Mouse (Mus musculus): ENCODE data around the gene Tes3-ps. TPM values are rescaled to one million over a fixed set of nuclear protein-coding genes. Genes with fewer than 3 reads are reported as not detected.

The Tes3-ps gene
- total and polyA plus RNA-seq, 3 experiments, result 0.31 to 0.68 TPM; not detected in 1

DNA sequence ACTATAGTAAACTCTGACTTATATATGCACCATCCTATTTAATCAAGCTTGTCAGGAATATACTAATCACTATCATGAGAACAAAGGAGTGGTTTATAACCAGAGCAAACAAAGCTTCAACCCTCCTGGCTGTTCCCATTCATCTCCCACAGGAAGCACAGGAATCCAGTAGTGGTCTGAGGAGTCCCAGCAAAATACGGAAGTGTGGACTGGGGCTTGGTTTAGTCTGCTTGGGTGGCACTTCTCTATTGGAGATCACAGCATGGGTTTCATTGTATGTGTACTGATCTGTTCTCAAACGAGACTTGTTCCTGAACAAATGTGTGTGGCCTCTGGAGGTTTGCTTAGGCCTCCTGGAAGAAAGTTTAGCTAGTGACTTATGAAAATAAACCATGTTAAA is 25.6 kb downstream of the Tes3-ps start:
- TF ChIP-seq RAD21 (IDR thresholded peaks at IDR 0.05; ENCODE audit: low read depth, low read length) (no peak), GATA1 (IDR thresholded peaks at IDR 0.05; ENCODE audit: low read depth, low read length) (no peak), TBP (IDR thresholded peaks at IDR 0.05; ENCODE audit: low read depth, low read length) (no peak), MAZ (IDR thresholded peaks at IDR 0.05; ENCODE audit: low read depth, low read length) (no peak), NELFE (IDR thresholded peaks at IDR 0.05; ENCODE audit: low read depth, low read length) (no peak), ZKSCAN1 (IDR thresholded peaks at IDR 0.05; ENCODE audit: low read depth, low read length) (no peak), RCOR1 (IDR thresholded peaks at IDR 0.05; ENCODE audit: low read depth, low read length) (no peak), MYB (IDR thresholded peaks at IDR 0.05; ENCODE audit: low read depth, low read length) (no peak), EP300 (IDR thresholded peaks at IDR 0.05; ENCODE audit: low read depth in 1 of 2, low read length in 2 of 2) (no peak), CHD1 (IDR thresholded peaks at IDR 0.05; ENCODE audit: low read depth, low read length) (no peak), MAX (IDR thresholded peaks at IDR 0.05; ENCODE audit: low read length) (no peak), ELF1 (IDR thresholded peaks at IDR 0.05; ENCODE audit: low read depth, low read length) (no peak)
- no peak overlapping the region for H3K4me3 ChIP-seq (ENCODE audit: control insufficient read depth in 1 of 2, insufficient read depth in 1 of 2, low read depth in 2 of 2, low read length in 2 of 2)
- H3K9ac ChIP-seq (ENCODE audit: control insufficient read depth, low read depth, low read length, poor library complexity, severe bottlenecking), result no peak overlapping the region
- no peaks in the 10 kb centered on the region for H3K79me2 ChIP-seq (ENCODE audit: control insufficient read depth, insufficient read depth, low read length, poor library complexity)
- peak; percentile 10 for DNase-seq (ENCODE audit: low read depth, low spot score)
- H3K27me3 ChIP-seq (ENCODE audit: control insufficient read depth in 1 of 2, insufficient read depth in 2 of 2, low read length in 2 of 2), result no peaks in the 10 kb centered on the region
- no peak overlapping the region for H3K27ac ChIP-seq (ENCODE audit: control insufficient read depth, low read depth, low read length)
- no peaks in the 10 kb centered on the region for H3K9me3 ChIP-seq (replicated peaks; ENCODE audit: insufficient read depth, low read length)
- H3K36me3 ChIP-seq (ENCODE audit: control insufficient read depth in 1 of 2, insufficient read depth in 2 of 2, low read length in 2 of 2), result no peaks in the 10 kb centered on the region
- H3K4me1 ChIP-seq (ENCODE audit: control insufficient read depth in 1 of 2, insufficient read depth in 2 of 2, low read length in 2 of 2), result no peaks in the 10 kb centered on the region

DNA sequence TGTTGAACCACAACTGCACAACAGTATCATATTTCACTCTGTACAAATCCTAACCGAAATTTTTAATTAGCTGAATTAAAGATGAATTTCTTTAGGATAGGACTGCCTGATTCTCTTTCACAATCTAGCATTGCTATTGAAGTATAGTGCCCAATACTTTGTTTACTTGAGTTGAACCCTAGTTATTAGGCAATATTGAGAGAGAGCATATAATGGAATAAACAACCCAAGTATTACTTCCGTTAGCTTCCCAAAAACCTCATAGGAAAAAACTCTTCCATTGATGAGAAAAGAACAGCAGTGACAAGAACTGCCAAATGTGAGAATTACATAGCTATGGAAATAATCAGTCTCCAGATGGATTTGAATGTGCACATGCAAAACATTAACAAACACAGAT is 33.1 kb downstream of the Tes3-ps start:
- Histone ChIP-seq H3K27ac (ENCODE audit: control insufficient read depth, low read depth, low read length) (no peak overlapping the region), H3K4me3 (ENCODE audit: control insufficient read depth in 1 of 2, insufficient read depth in 1 of 2, low read depth in 2 of 2, low read length in 2 of 2) (no peak overlapping the region), H3K9ac (ENCODE audit: control insufficient read depth, low read depth, low read length, poor library complexity, severe bottlenecking) (no peak overlapping the region), H3K4me1 (ENCODE audit: control insufficient read depth in 1 of 2, insufficient read depth in 2 of 2, low read length in 2 of 2) (no peaks in the 10 kb centered on the region), H3K27me3 (ENCODE audit: control insufficient read depth in 1 of 2, insufficient read depth in 2 of 2, low read length in 2 of 2) (no peaks in the 10 kb centered on the region), H3K36me3 (ENCODE audit: control insufficient read depth in 1 of 2, insufficient read depth in 2 of 2, low read length in 2 of 2) (no peaks in the 10 kb centered on the region), H3K79me2 (ENCODE audit: control insufficient read depth, insufficient read depth, low read length, poor library complexity) (no peaks in the 10 kb centered on the region), H3K9me3 (replicated peaks; ENCODE audit: insufficient read depth, low read length) (no peaks in the 10 kb centered on the region)
- TF ChIP-seq USF1 (IDR thresholded peaks at IDR 0.05; ENCODE audit: low read depth, low read length), result no peak
- TF ChIP-seq MEF2A (IDR thresholded peaks at IDR 0.05; ENCODE audit: extremely low read depth, insufficient replicate concordance, low read depth, low read length, poor library complexity, severe bottlenecking), result no peak
- TF ChIP-seq POLR2AphosphoS5 (IDR thresholded peaks at IDR 0.05; ENCODE audit: borderline replicate concordance, low read depth, low read length), result no peak
- no peak for TF ChIP-seq SMC3 (IDR thresholded peaks at IDR 0.05; ENCODE audit: low read depth, low read length)
- no peak for TF ChIP-seq E2F4 (IDR thresholded peaks at IDR 0.05; ENCODE audit: borderline replicate concordance, low read depth, low read length)
- no peak for TF ChIP-seq ETS1 (IDR thresholded peaks at IDR 0.05; ENCODE audit: low read depth, low read length)
- no peak for TF ChIP-seq TCF12 (IDR thresholded peaks at IDR 0.05; ENCODE audit: low read depth, low read length)
- TF ChIP-seq ELF1 (IDR thresholded peaks at IDR 0.05; ENCODE audit: low read depth, low read length), result no peak
- TF ChIP-seq SIN3A (IDR thresholded peaks at IDR 0.05; ENCODE audit: low read length), result no peak
- no peak for TF ChIP-seq CHD2 (IDR thresholded peaks at IDR 0.05; ENCODE audit: low read length)
- no peak for TF ChIP-seq CHD1 (IDR thresholded peaks at IDR 0.05; ENCODE audit: low read depth, low read length)
- TF ChIP-seq RAD21 (IDR thresholded peaks at IDR 0.05; ENCODE audit: low read depth, low read length), result no peak
- TF ChIP-seq MXI1 (IDR thresholded peaks at IDR 0.05; ENCODE audit: low read depth, low read length), result no peak
- no peak for TF ChIP-seq HCFC1 (IDR thresholded peaks at IDR 0.05; ENCODE audit: low read depth, low read length)
- TF ChIP-seq NRF1 (IDR thresholded peaks at IDR 0.05; ENCODE audit: insufficient read depth, low read depth, low read length, poor library complexity, severe bottlenecking), result no peak
- no peak for TF ChIP-seq GATA1 (IDR thresholded peaks at IDR 0.05; ENCODE audit: low read depth, low read length)
- no peak for TF ChIP-seq ZKSCAN1 (IDR thresholded peaks at IDR 0.05; ENCODE audit: low read depth, low read length)
- no peak for TF ChIP-seq JUND (IDR thresholded peaks at IDR 0.05; ENCODE audit: low read depth, low read length)
- no peak for TF ChIP-seq MYC (IDR thresholded peaks at IDR 0.05; ENCODE audit: low read depth, low read length)
- DNase-seq (ENCODE audit: low read depth, low spot score), result no peak
